Comparison of ENCODE assay signal across 23 mouse cellular contexts in the genomic region with DNA sequence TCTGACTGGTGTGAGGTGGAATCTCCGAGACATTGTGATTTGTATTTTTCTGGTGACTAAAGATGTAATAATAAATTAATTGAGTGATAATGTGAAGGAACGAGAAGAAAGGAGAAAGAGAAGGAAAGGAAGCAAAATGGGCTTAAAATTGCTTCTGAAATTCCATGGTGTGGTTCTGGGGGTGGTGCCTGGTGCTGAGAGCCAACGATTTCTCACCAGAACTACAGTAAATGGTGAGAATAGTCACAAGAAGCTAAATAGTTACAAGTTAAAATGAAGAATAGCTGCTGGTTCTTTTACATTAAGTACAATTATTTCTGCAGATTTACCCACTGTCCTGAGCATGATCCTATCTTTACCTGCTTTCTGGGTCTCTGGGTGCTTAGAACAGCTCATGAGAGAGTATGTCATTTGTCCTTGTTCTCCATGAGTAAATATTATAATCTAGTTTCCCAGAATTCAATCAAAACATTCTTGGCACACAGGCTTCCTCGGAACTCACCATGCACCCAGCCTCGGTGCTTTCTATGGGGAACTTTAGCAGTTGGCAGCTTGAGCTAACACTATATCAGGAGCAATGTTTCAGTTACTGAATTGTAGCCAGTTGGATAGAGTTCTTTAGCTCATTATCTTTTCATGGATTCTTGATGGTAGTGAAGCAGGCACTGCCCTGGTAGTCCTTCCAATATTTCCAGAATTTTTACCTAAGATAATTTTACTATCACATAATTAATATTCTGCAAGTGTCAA.
A peak's percentile ranks its signal among the peaks of the same experiment; 100 is the strongest.
DNase-seq lines count a peak whose midpoint lies in the region; ATAC-seq and TF ChIP-seq lines count a peak whose summit lies in the region.
"Had no signal": no experiment of that assay in that cellular context is flagged by ENCODE, and none has a peak within 500 bp of the region (broad histone marks: within the 10 kb centered on the region; RNA-seq: fewer than 3 reads in every experiment).

No protein-coding gene starts in this region.

- H3K4me3 ChIP-seq in forebrain, postnatal 0 days (ENCODE audit: low read depth, low read length), result no peak overlapping the region
- no peak overlapping the region for H3K4me3 ChIP-seq in forebrain, embryonic 11.5 days (ENCODE audit: low read depth, low read length)
- H3K4me3 ChIP-seq: embryonic facial prominence, embryonic 10.5 days; hindbrain, embryonic 12.5 days; left cerebral cortex, adult 2 months; limb, embryonic 15.5 days had no signal

- ATAC-seq in forebrain, postnatal 0 days, result no peak
- ATAC-seq in forebrain, embryonic 11.5 days (replicated peaks; ENCODE audit: low FRiP score), result no peak
- ATAC-seq: activated CD4-positive, CD25-positive, alpha-beta regulatory T cell, adult 4 months; intestine, postnatal 0 days had no signal

- TF ChIP-seq POLR2A in brain, embryonic 14.5 days (IDR thresholded peaks at IDR 0.05; ENCODE audit: borderline replicate concordance, extremely low read depth, insufficient read depth, insufficient read length, poor library complexity, severe bottlenecking), result no peak

- TF ChIP-seq CTCF in forebrain, postnatal 0 days (IDR thresholded peaks at IDR 0.05; ENCODE audit: low read depth), result no peak
- no peak for TF ChIP-seq CTCF in brain, embryonic 14.5 days (IDR thresholded peaks at IDR 0.05; ENCODE audit: borderline replicate concordance, extremely low read depth, insufficient read depth, insufficient read length)

- no peaks in the 10 kb centered on the region for H3K4me1 ChIP-seq in forebrain, postnatal 0 days (ENCODE audit: insufficient read depth)
- no peaks in the 10 kb centered on the region for H3K4me1 ChIP-seq in forebrain, embryonic 11.5 days (replicated peaks; ENCODE audit: control insufficient read depth, insufficient read depth, low read length)
- H3K4me1 ChIP-seq: embryonic facial prominence, embryonic 10.5 days; hindbrain, embryonic 12.5 days; limb, embryonic 15.5 days had no signal

- H3K27ac ChIP-seq in forebrain, postnatal 0 days (ENCODE audit: low read depth, low read length), result no peak overlapping the region
- H3K27ac ChIP-seq in forebrain, embryonic 11.5 days (ENCODE audit: low read depth, low read length), result no peak overlapping the region
- H3K27ac ChIP-seq: embryonic facial prominence, embryonic 10.5 days; hindbrain, embryonic 12.5 days; left cerebral cortex, adult 2 months; limb, embryonic 15.5 days had no signal

- H3K36me3 ChIP-seq in forebrain, postnatal 0 days (ENCODE audit: insufficient read depth), result no peaks in the 10 kb centered on the region
- H3K36me3 ChIP-seq in forebrain, embryonic 11.5 days (ENCODE audit: control insufficient read depth, insufficient read depth, low read length), result no peaks in the 10 kb centered on the region
- H3K36me3 ChIP-seq: embryonic facial prominence, embryonic 10.5 days; hindbrain, embryonic 12.5 days; limb, embryonic 15.5 days had no signal

- 58% methylated on average over 5 of the region's 5 CpGs for WGBS in forebrain, postnatal 0 days
- 82% methylated on average over 5 of the region's 5 CpGs for WGBS in forebrain, embryonic 11.5 days

- DNase-seq in forebrain, postnatal 0 days, result peak; percentile 9
- no peak for DNase-seq in forebrain, embryonic 11.5 days (ENCODE audit: low spot score)
- DNase-seq in layer of hippocampus, adult 9-11 months, result peak; percentile 4
- DNase-seq in layer of hippocampus, adult 9-10 months (ENCODE audit: low spot score), result no peak
- peak; percentile 46 for DNase-seq in Muller cell, postnatal 12 days (ENCODE audit: inconsistent ontology term)
- DNase-seq in brain, embryonic 14.5 days (ENCODE audit: low read depth), result peak; percentile 60
- DNase-seq in thymus, postnatal 10 days (ENCODE audit: low spot score in 2 of 2), result no peak
- DNase-seq: adrenal gland, postnatal 10 days; B cell, adult 2 months; cerebellum, adult 9-10 months; gastrocnemius, postnatal 36 days; kidney, postnatal 25 days; lung, postnatal 10 days; midbrain, embryonic 14.5 days; right cerebral cortex, postnatal 14 days; spleen, adult 18-20 months; thymus, postnatal 25 days had no signal

- H3K27me3 ChIP-seq in forebrain, postnatal 0 days (ENCODE audit: insufficient read depth, low read length), result no peaks in the 10 kb centered on the region
- H3K27me3 ChIP-seq in forebrain, embryonic 11.5 days (ENCODE audit: control insufficient read depth, insufficient read depth, low read length), result no peaks in the 10 kb centered on the region
- H3K27me3 ChIP-seq: hindbrain, embryonic 12.5 days; limb, embryonic 15.5 days had no signal

- H3K9ac ChIP-seq in forebrain, postnatal 0 days, result no peak overlapping the region
- no peak overlapping the region for H3K9ac ChIP-seq in forebrain, embryonic 11.5 days (ENCODE audit: low read length)
- H3K9ac ChIP-seq: hindbrain, embryonic 12.5 days; limb, embryonic 15.5 days had no signal

- H3K4me2 ChIP-seq in forebrain, postnatal 0 days (ENCODE audit: low read depth), result no peak overlapping the region
- H3K4me2 ChIP-seq in forebrain, embryonic 11.5 days (ENCODE audit: low read depth, low read length, severe bottlenecking), result no peak overlapping the region
- H3K4me2 ChIP-seq: hindbrain, embryonic 12.5 days; limb, embryonic 15.5 days had no signal

- no peaks in the 10 kb centered on the region for H3K9me3 ChIP-seq in forebrain, postnatal 0 days (ENCODE audit: low read length)
- no peaks in the 10 kb centered on the region for H3K9me3 ChIP-seq in forebrain, embryonic 11.5 days (ENCODE audit: control insufficient read depth, low read length)
- H3K9me3 ChIP-seq: embryonic facial prominence, embryonic 10.5 days; hindbrain, embryonic 12.5 days; limb, embryonic 15.5 days had no signal

Comparison
In these comparisons a context has a peak if more than half of its experiments do, and no peak if none do; other contexts are left out.
1. DNase-seq: peak in forebrain, postnatal 0 days (single experiment), layer of hippocampus, adult 9-11 months (single experiment), Muller cell, postnatal 12 days (single experiment) and brain, embryonic 14.5 days (single experiment); none in forebrain, embryonic 11.5 days (single experiment), layer of hippocampus, adult 9-10 months (single experiment) and thymus, postnatal 10 days (0 of 2).